Mouse (Mus musculus) liver, adult 2 months (tissue): ENCODE data around the gene Gpd1l. TPM values are rescaled to one million over a fixed set of nuclear protein-coding genes. Genes with fewer than 3 reads are reported as not detected.

Experiments
- DNase-seq: peaks from one replicate; pipeline ENCODE4 v3.0.0-alpha.2; 2011; ENCODE audit warnings: low read depth, low spot score; ENCODE audit errors: extremely low read depth
- H3K27ac ChIP-seq: fragments of 200-500 bp; replicated peaks from 2 replicates; pipeline ENCODE4 v1.5.1; 2012; ENCODE audit warnings: low read depth, mild to moderate bottlenecking, control low read depth, inconsistent platforms, low read length; ENCODE audit not compliant: insufficient read depth
- H3K27me3 ChIP-seq: fragments of 200-500 bp; 2 replicates; pipeline ENCODE4 v1.6.1; 2012; ENCODE audit warnings: mild to moderate bottlenecking, moderate library complexity, low read length, inconsistent platforms; ENCODE audit not compliant: control insufficient read depth, insufficient read depth
- H3K36me3 ChIP-seq: fragments of 200-500 bp; 2 replicates; pipeline ENCODE4 v1.6.1; 2012; ENCODE audit warnings: low read length, inconsistent platforms; ENCODE audit not compliant: control insufficient read depth, insufficient read depth
- H3K4me1 ChIP-seq: fragments of 200-500 bp; 2 replicates; pipeline ENCODE4 v1.6.1; 2011; ENCODE audit warnings: low read length; ENCODE audit not compliant: control insufficient read depth, insufficient read depth
- H3K4me3 ChIP-seq: fragments of 200-500 bp; 2 replicates; pipeline ENCODE4 v1.5.1; 2011; ENCODE audit warnings: low read depth, mild to moderate bottlenecking, control low read depth, low read length, moderate library complexity; ENCODE audit not compliant: insufficient read depth
- H3K79me2 ChIP-seq: fragments of 200-500 bp; 2 replicates; pipeline ENCODE4 v1.6.1; 2012; ENCODE audit warnings: inconsistent platforms, mild to moderate bottlenecking, low read length, moderate library complexity; ENCODE audit not compliant: control insufficient read depth, insufficient read depth
- H3K9ac ChIP-seq: fragments of 200-500 bp; 2 replicates; pipeline ENCODE4 v1.6.1; 2012; ENCODE audit warnings: low read depth, mild to moderate bottlenecking, control low read depth, inconsistent platforms, low read length
- CTCF ChIP-seq: fragments of 200-500 bp; IDR thresholded peaks from 2 replicates; pipeline ENCODE4 v1.5.1; 2011; ENCODE audit warnings: low read depth, low read length, control low read depth
- POLR2A ChIP-seq: fragments of 200-500 bp; IDR thresholded peaks from 2 replicates; pipeline ENCODE4 v1.6.1; 2011; ENCODE audit warnings: low read length, control low read depth; ENCODE audit not compliant: insufficient read depth; ENCODE audit errors: extremely low read depth
- WGBS: fragments of 180-500 bp; shearing (Covaris S2); methylation state at CpG from one replicate; pipeline ENCODE4 v1.1.7; 2018; 5-methylcytosine and 5-hydroxymethylcytosine counted together
- polyA plus RNA-seq: library from polyadenylated mRNA; depleted of rRNA; stranded (reverse); fragments of >200 nt; gene quantifications from 2 replicates; pipeline ENCODE4 v1.2.3, GENCODE M21; 2012
- total RNA-seq: library from RNA; depleted of rRNA; stranded (reverse); fragments of >200 nt; gene quantifications from 2 replicates; pipeline ENCODE4 v1.2.3, GENCODE M21; 2014

Gene Gpd1l
- total and polyA plus RNA-seq, 2 experiments: 12.6 to 21.3 TPM

- no peak for TF ChIP-seq CTCF
- no peak for TF ChIP-seq POLR2A
- H3K27ac ChIP-seq: no peak overlapping the region
- H3K4me3 ChIP-seq: no peak overlapping the region
- no peak for DNase-seq
- peaks cover 14% of the 10 kb centered on the region; the same call in 1 of the 2 replicates for H3K79me2 ChIP-seq
- no peaks in the 10 kb centered on the region for H3K27me3 ChIP-seq
- H3K36me3 ChIP-seq: no peaks in the 10 kb centered on the region; the same call in 1 of the 2 replicates
- peaks cover 35% of the 10 kb centered on the region for H3K4me1 ChIP-seq
- 50% methylated on average over 5 of the region's 5 CpGs for WGBS
- H3K9ac ChIP-seq: no peak overlapping the region
These were observed 11.6 kb downstream of the Gpd1l start for GRCm38 (mm10) chr9:114922209-114922608.

GRCm38 (mm10) chr9:114921352-114922081, 12.3 kb downstream of the Gpd1l start:
- peak; percentile 4; the same call in 1 of the 2 replicates for TF ChIP-seq CTCF
- no peak for TF ChIP-seq POLR2A
- Histone ChIP-seq H3K27me3 (no peaks in the 10 kb centered on the region), H3K36me3 (no peaks in the 10 kb centered on the region; the same call in 1 of the 2 replicates), H3K27ac (0 out of 2 replicates have a peak overlapping the region, but pooled peaks have one; percentile 22), H3K4me1 (peaks cover 35% of the 10 kb centered on the region), H3K79me2 (peaks cover 11% of the 10 kb centered on the region; the same call in 1 of the 2 replicates), H3K9ac (no peak overlapping the region), H3K4me3 (no peak overlapping the region)
- DNase-seq: peak; percentile 90
- WGBS: 15% methylated on average over 2 of the region's 2 CpGs

GRCm38 (mm10) chr9:114920569-114920968, 13.2 kb downstream of the Gpd1l start:
- peaks cover 30% of the 10 kb centered on the region for H3K4me1 ChIP-seq
- no peaks in the 10 kb centered on the region for H3K27me3 ChIP-seq
- H3K79me2 ChIP-seq: peaks cover 11% of the 10 kb centered on the region; the same call in 1 of the 2 replicates
- no peak overlapping the region for H3K27ac ChIP-seq
- no peak for DNase-seq
- TF ChIP-seq POLR2A: no peak
- no peak for TF ChIP-seq CTCF
- peaks cover 3% of the 10 kb centered on the region; the same call in 1 of the 2 replicates for H3K36me3 ChIP-seq
- H3K9ac ChIP-seq: no peak overlapping the region
- H3K4me3 ChIP-seq: no peak overlapping the region
- WGBS: 90% methylated on average over 9 of the region's 9 CpGs

- H3K79me2 ChIP-seq: no peaks in the 10 kb centered on the region
- H3K4me1 ChIP-seq: no peaks in the 10 kb centered on the region
- no peak overlapping the region for H3K4me3 ChIP-seq
- TF ChIP-seq POLR2A (no peak), CTCF (peak; percentile 70)
- no peak overlapping the region for H3K27ac ChIP-seq
- H3K9ac ChIP-seq: no peak overlapping the region
- DNase-seq: peak; percentile 62
- peaks cover 12% of the 10 kb centered on the region; the same call in 1 of the 2 replicates for H3K36me3 ChIP-seq
- WGBS: 62% methylated on average over 18 of the region's 18 CpGs
- H3K27me3 ChIP-seq: no peaks in the 10 kb centered on the region
These were observed 20.8 kb downstream of the Gpd1l start for GRCm38 (mm10) chr9:114912680-114913649.

- H3K79me2 ChIP-seq: no peaks in the 10 kb centered on the region
- TF ChIP-seq POLR2A (no peak), CTCF (no peak)
- WGBS: 70% methylated on average over 7 of the region's 7 CpGs
- peak overlapping the region; percentile 63 for H3K27ac ChIP-seq
- H3K4me1 ChIP-seq: no peaks in the 10 kb centered on the region
- H3K36me3 ChIP-seq: peaks cover 10% of the 10 kb centered on the region
- no peak overlapping the region for H3K9ac ChIP-seq
- H3K4me3 ChIP-seq: no peak overlapping the region
- no peak for DNase-seq
- no peaks in the 10 kb centered on the region for H3K27me3 ChIP-seq
These were observed 26.3 kb downstream of the Gpd1l start for GRCm38 (mm10) chr9:114907509-114907908.

- DNase-seq: no peak
- Histone ChIP-seq H3K9ac (no peak overlapping the region), H3K27ac (no peak overlapping the region), H3K4me1 (0 out of 2 replicates have a peak, but pooled peaks cover 3% of the 10 kb centered on the region), H3K79me2 (no peaks in the 10 kb centered on the region), H3K27me3 (no peaks in the 10 kb centered on the region), H3K4me3 (no peak overlapping the region), H3K36me3 (peaks cover 4% of the 10 kb centered on the region)
- 72% methylated on average over 4 of the region's 4 CpGs for WGBS
- TF ChIP-seq POLR2A (no peak), CTCF (no peak)
These were observed 37.9 kb downstream of the Gpd1l start for GRCm38 (mm10) chr9:114895919-114896318.
